Mouse (Mus musculus) lung, embryonic 15.5 days (tissue): Measurements from ENCODE around the gene Tchhl1. TPM values are rescaled to one million over a fixed set of nuclear protein-coding genes. Genes with fewer than 3 reads are reported as not detected.

Experiments
- ATAC-seq: fragments of 200-750 bp; cut with Nextera tagmentation; 2 replicates; pipeline ENCODE4 v1.8.0; 2017; ENCODE audit warnings: moderate number of reproducible peaks, borderline replicate concordance; ENCODE audit not compliant: low FRiP score, low TSS enrichment; ENCODE audit errors: extremely low read depth
- H3K27ac ChIP-seq: fragments of 300-500 bp; sonication (generic); 2 replicates; pipeline ENCODE4 v1.5.1; 2015; ENCODE audit warnings: moderate library complexity, mild to moderate bottlenecking, inconsistent platforms
- H3K27me3 ChIP-seq: fragments of 300-500 bp; sonication (generic); 2 replicates; pipeline ENCODE4 v1.6.1; 2015; ENCODE audit warnings: inconsistent platforms
- H3K36me3 ChIP-seq: fragments of 300-500 bp; sonication (generic); 2 replicates; pipeline ENCODE4 v1.6.1; 2015; ENCODE audit warnings: inconsistent platforms
- H3K4me1 ChIP-seq: fragments of 300-500 bp; sonication (generic); 2 replicates; pipeline ENCODE4 v1.6.1; 2015; ENCODE audit warnings: inconsistent platforms
- H3K4me2 ChIP-seq: fragments of 300-500 bp; sonication (generic); 2 replicates; pipeline ENCODE4 v1.6.1; 2015; ENCODE audit warnings: inconsistent platforms, mild to moderate bottlenecking, moderate library complexity
- H3K4me3 ChIP-seq: fragments of 300-500 bp; sonication (generic); 2 replicates; pipeline ENCODE4 v1.5.1; 2015; ENCODE audit warnings: mild to moderate bottlenecking, inconsistent platforms
- H3K9ac ChIP-seq: fragments of 300-500 bp; sonication (generic); 2 replicates; pipeline ENCODE4 v1.6.1; 2015; ENCODE audit warnings: inconsistent platforms
- H3K9me3 ChIP-seq: fragments of 300-500 bp; sonication (generic); 2 replicates; pipeline ENCODE4 v1.6.1; 2016; ENCODE audit warnings: inconsistent platforms
- WGBS: fragments of 180-500 bp; shearing (Covaris S2); methylation state at CpG from one replicate; pipeline ENCODE4 v1.1.7; 2015; 5-methylcytosine and 5-hydroxymethylcytosine counted together
- polyA plus RNA-seq: library from polyadenylated mRNA; unstranded; fragments of >200 nt; fragmentation: Nextera tagmentation; extraction: Ambion mirVana; gene quantifications from 2 replicates; pipeline ENCODE4 v1.2.1, GENCODE M21; 2015

Gene Tchhl1
- polyA plus RNA-seq, 1 experiment from 2014 or later, result not detected

DNA sequence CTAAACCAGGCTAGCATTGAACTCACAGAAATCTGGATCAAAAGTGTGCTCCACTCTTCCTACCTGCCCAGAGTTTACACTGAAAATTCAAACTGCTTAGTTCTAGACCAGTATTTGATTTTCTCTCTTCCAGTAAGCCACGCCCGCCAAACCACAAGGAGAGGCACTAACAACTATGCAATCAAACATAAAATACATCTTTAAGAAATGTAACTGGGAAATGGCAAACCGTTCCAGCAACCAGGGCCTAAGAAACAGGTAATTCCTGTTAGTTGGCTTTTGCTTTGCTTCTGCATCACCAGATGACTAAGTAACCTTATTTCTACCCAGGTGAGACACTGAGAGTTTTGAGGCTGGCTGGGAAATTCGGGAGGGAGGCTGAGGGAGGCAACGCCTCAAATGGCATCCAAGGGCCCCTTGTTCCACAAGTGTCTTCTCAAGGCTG lies 38.3 kb downstream of the Tchhl1 start:
- H3K4me3 ChIP-seq, result no peak overlapping the region; the same call in 1 of the 2 replicates
- peak overlapping the region; percentile 45; the same call in 1 of the 2 replicates for H3K4me2 ChIP-seq
- no peaks in the 10 kb centered on the region for H3K4me1 ChIP-seq
- WGBS, result 45% methylated on average over 5 of the region's 5 CpGs
- H3K36me3 ChIP-seq, result no peaks in the 10 kb centered on the region
- ATAC-seq, result peak; percentile 81; the same call in 1 of the 2 replicates
- H3K27me3 ChIP-seq, result no peaks in the 10 kb centered on the region
- peak overlapping the region; percentile 85 for H3K27ac ChIP-seq
- H3K9me3 ChIP-seq, result no peaks in the 10 kb centered on the region
- H3K9ac ChIP-seq, result no peak overlapping the region

DNA sequence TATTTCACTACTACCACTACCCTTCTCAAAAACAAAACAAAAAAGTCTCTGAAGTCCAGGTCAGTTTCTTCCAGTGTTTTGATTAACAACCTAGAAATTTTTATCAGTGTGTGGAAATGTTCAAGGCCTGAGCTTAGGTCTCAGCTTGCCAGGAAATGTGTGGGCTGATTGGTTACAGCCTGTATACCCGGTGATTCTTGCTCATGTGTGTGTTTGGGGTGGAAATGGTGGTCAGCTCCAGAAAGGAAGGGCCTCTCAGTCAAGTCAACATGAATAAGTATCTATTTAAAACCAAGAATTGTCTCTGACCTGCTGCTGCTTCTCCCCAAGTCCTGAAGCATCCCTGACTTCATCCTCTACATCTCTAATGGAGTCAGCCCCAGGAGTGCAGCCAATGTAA lies 40.7 kb downstream of the Tchhl1 start:
- H3K4me3 ChIP-seq, result no peak overlapping the region
- 25% methylated on average over 1 of the region's 1 CpGs for WGBS
- H3K27ac ChIP-seq, result no peak overlapping the region
- no peak overlapping the region for H3K4me2 ChIP-seq
- no peaks in the 10 kb centered on the region for H3K27me3 ChIP-seq
- H3K9me3 ChIP-seq, result no peaks in the 10 kb centered on the region
- H3K36me3 ChIP-seq, result no peaks in the 10 kb centered on the region
- H3K4me1 ChIP-seq, result no peaks in the 10 kb centered on the region
- no peak overlapping the region for H3K9ac ChIP-seq
- ATAC-seq, result no peak

DNA sequence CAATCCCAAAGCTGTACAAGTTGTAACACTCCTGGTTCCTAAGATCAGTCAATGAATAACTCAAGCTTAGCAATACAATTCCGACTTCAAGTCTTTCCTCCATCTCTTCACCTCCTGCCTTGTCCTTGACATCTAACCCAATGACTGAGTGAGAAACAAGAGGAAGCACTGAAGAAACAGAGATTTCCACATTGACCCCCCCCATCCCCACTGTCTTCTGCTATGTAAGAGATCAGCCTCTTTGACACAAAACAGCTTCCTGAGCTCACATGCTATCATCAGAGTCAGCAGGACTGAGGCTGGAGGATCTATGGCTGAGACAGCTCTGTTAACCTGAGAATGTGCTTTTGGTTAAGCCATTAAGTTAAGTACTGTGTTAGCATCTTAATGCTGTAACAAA lies 42.5 kb downstream of the Tchhl1 start:
- Histone ChIP-seq H3K4me1 (no peaks in the 10 kb centered on the region), H3K27me3 (no peaks in the 10 kb centered on the region), H3K27ac (no peak overlapping the region), H3K4me3 (no peak overlapping the region), H3K4me2 (no peak overlapping the region), H3K36me3 (no peaks in the 10 kb centered on the region), H3K9me3 (no peaks in the 10 kb centered on the region), H3K9ac (no peak overlapping the region)
- ATAC-seq, result no peak
- WGBS, result 52% methylated on average over 1 of the region's 1 CpGs

DNA sequence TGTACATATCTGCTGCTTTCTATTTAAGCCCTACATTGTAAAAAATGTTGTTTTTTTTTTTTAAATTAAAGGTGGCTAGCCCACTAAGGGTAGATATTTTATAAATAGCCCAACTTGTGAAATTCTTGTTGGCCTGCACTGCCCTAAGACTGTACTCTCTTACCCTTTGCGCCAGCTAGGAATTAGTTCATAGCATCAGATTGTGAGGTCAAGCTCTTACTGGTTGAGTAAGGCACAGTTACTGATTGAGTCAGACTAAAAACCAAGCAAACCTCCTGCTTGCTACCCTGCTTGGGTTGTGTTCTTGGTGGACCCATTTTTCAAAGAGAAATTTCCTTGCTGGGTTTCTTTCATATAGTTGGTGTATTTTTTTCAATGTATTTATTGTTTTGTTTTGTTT lies 43.2 kb downstream of the Tchhl1 start:
- H3K27me3 ChIP-seq, result no peaks in the 10 kb centered on the region
- H3K4me3 ChIP-seq, result no peak overlapping the region
- no peak overlapping the region for H3K27ac ChIP-seq
- no peaks in the 10 kb centered on the region for H3K4me1 ChIP-seq
- H3K9me3 ChIP-seq, result no peaks in the 10 kb centered on the region
- H3K9ac ChIP-seq, result no peak overlapping the region
- ATAC-seq, result no peak
- H3K36me3 ChIP-seq, result no peaks in the 10 kb centered on the region
- 97% methylated on average over 1 of the region's 1 CpGs for WGBS
- no peak overlapping the region for H3K4me2 ChIP-seq

DNA sequence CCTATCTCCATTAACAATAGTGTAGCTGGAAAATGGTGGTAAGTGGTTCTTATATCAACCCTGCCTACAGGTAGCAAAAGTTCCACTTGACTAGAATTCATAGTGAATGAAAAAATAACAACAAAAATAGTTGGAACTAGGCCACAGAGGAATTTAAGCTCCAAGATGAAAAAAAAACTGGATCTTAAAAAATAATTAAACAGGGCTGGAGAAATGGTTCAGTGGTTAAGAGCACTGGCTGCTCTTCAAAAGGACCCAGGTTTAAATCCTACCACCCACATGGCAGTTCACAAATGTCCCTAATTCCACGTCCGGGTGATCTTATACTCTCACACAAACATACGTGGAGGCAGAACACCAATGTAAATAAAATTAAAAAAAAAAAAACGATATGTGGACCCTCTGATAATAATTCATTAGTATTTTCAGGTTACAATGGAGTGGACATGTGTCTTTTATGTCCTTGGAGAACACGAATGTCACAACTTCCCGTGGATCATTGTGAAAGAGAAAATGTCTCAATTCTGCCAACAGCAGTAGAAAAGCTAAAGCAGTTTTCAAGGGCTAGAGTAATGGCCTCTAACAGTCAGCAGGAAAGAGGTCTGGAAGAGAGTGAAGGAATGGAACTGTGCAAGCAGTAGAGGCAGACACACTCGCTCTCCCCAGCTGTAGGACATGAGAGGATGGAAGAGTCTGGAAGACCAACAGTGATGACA lies 44.0 kb downstream of the Tchhl1 start:
- no peaks in the 10 kb centered on the region for H3K36me3 ChIP-seq
- 74% methylated on average over 7 of the region's 7 CpGs for WGBS
- no peak overlapping the region for H3K4me2 ChIP-seq
- H3K27ac ChIP-seq, result no peak overlapping the region
- H3K4me1 ChIP-seq, result no peaks in the 10 kb centered on the region
- no peaks in the 10 kb centered on the region for H3K27me3 ChIP-seq
- no peaks in the 10 kb centered on the region for H3K9me3 ChIP-seq
- no peak for ATAC-seq
- H3K4me3 ChIP-seq, result no peak overlapping the region
- H3K9ac ChIP-seq, result no peak overlapping the region

DNA sequence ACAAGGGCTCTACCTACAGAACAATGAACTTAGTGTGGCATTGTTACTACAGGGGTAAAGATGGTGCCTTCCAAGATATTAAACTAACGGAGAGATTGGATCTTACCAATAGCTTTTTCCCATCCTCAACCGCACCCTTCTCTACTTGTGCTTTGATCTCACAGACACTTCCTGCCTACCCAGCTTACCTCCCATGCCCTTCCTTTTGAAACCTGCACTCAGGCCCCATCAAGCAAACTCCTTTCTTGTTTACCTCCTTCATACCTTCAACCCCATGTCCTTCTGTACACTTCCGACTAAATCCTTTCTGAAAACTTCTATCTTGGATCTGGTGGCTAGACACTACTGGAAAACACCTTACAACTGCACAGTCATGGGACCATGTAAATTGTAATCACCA lies 46.1 kb downstream of the Tchhl1 start:
- no peak for ATAC-seq
- Histone ChIP-seq H3K9ac (no peak overlapping the region), H3K4me3 (no peak overlapping the region), H3K4me1 (no peaks in the 10 kb centered on the region), H3K27ac (no peak overlapping the region), H3K9me3 (no peaks in the 10 kb centered on the region), H3K36me3 (no peaks in the 10 kb centered on the region), H3K4me2 (no peak overlapping the region), H3K27me3 (no peaks in the 10 kb centered on the region)
- WGBS, result 84% methylated on average over 3 of the region's 3 CpGs

DNA sequence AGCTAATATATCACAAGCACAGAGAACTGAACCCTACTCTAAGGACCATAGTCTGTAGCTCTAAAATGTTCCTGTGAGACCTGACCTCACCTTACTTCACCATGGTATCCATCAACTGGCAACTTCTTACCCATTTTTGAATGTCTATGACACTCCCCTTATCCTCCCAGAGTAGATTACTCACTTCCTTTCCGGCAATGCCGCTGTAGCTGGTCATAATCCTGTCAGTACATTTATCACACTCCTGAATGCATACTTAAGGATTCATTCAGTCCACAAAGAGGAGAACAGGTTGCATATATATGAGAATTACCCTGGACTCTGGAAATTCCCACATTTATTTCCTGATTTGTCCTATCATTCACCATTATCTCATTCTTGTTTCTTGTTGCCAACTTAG lies 48.8 kb downstream of the Tchhl1 start:
- no peak overlapping the region for H3K27ac ChIP-seq
- H3K4me3 ChIP-seq, result no peak overlapping the region
- no peak overlapping the region for H3K4me2 ChIP-seq
- peaks cover 10% of the 10 kb centered on the region for H3K4me1 ChIP-seq
- no peak overlapping the region for H3K9ac ChIP-seq
- no peaks in the 10 kb centered on the region for H3K27me3 ChIP-seq
- 55% methylated on average over 2 of the region's 2 CpGs for WGBS
- no peaks in the 10 kb centered on the region for H3K36me3 ChIP-seq
- no peak for ATAC-seq
- no peaks in the 10 kb centered on the region for H3K9me3 ChIP-seq

DNA sequence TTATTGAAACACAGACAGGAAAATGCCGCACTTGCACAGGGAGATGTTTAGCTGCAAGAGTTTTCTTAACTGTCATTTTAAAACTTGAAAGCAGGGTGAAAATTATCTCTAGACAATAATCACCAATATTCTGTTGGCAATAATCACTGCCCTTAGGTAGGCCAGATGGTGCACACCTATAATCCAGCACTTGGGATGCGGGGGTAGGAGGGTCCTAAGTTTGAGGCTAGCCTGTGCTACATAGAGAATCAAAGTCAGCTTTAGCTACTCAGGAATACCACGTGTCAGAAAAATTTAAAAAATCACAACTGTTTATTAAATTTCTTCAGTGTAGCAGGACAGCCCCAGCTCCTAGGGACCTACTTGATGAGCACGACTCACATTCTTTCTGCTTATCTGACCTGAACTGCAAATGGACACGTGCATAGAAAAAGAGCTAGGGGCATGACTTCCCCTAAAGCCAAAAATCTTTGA lies 51.3 kb downstream of the Tchhl1 start:
- Histone ChIP-seq H3K9ac (0 out of 2 replicates have a peak overlapping the region, but pooled peaks have one; percentile 70), H3K9me3 (no peaks in the 10 kb centered on the region), H3K27me3 (no peaks in the 10 kb centered on the region), H3K4me3 (peak overlapping the region; percentile 76), H3K27ac (peak overlapping the region; percentile 96; the same call in 1 of the 2 replicates), H3K4me2 (peak overlapping the region; percentile 61), H3K36me3 (peaks cover 7% of the 10 kb centered on the region; the same call in 1 of the 2 replicates), H3K4me1 (peaks cover 16% of the 10 kb centered on the region)
- 47% methylated on average over 5 of the region's 5 CpGs for WGBS
- ATAC-seq, result peak; percentile 28

DNA sequence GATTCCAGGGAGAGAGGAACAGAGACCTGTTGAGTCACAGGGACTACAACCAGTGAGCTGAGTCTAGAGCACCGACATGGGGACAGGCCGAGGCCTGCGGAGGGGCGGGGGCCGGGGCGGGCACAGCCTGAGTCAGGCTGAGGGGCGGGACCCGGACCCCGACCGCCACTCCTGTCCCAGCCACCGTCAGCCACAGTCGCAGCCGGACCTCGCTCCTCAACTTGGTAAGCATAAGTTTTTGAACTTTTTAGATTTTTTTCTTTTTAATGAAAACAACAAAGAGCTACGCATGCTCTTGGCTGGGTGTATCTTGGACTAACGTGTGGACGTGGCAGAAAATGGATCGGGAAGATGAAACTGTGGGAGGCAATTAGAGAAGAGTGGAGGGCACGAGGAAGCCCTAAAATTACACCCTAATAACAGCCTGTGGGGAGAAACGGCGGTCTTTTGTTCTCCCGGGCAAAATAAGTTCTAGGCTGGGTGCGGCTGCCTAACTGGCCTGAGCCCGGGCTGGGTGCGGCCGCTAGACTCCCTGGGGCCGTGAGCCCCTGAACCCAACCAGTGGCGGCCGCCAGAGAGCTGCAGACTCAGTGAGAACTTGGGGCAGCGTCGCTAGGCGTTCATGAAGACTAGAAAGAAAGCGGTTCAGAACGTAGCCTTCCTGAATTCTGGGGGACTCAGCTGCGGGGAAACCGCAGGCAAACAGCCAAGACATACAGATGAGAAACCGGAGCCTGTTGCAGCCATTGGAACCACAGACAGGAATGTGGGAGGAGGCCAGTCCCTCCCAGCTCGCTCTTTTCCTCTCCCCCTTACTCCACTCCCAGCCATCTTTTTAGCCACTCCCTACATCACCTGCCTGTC lies 52.0 kb downstream of the Tchhl1 start, which contains the start of gene S100a11:
S100a11 (plus strand) TSS at position 159 of the 864 bp plus-strand sequence.
- WGBS, result under 1% methylated on average over 36 of the region's 38 CpGs
- H3K4me2 ChIP-seq, result peak within 1 kb of the TSS; percentile 61
- peaks cover 16% of the 10 kb centered on the region for H3K4me1 ChIP-seq
- peaks cover 7% of the 10 kb centered on the region; the same call in 1 of the 2 replicates for H3K36me3 ChIP-seq
- H3K27ac ChIP-seq, result peak within 1 kb of the TSS; percentile 96
- H3K27me3 ChIP-seq, result no peaks in the 10 kb centered on the region
- H3K9ac ChIP-seq, result peak within 1 kb of the TSS; percentile 70
- peak; percentile 96 for ATAC-seq
- no peaks in the 10 kb centered on the region for H3K9me3 ChIP-seq
- H3K4me3 ChIP-seq, result peak within 1 kb of the TSS; percentile 76
